Mouse (Mus musculus) erythroblast, adult 5-6 weeks (primary cell): ENCODE results near the gene Prlr. TPM values are rescaled to one million over a fixed set of nuclear protein-coding genes. Genes with fewer than 3 reads are reported as not detected.

Experiments
- ATAC-seq: replicated peaks from 2 replicates; pipeline ENCODE4 v1.8.0; 2016; ENCODE audit warnings: moderate number of reproducible peaks, mild to moderate bottlenecking, moderate TSS enrichment, inconsistent platforms; ENCODE audit not compliant: poor library complexity, low FRiP score, severe bottlenecking
- total RNA-seq, 2 experiments: library from RNA; stranded (forward) in 1 of 2; stranded (reverse) in 1 of 2; fragments of 150-400 nt in 1 of 2; fragments of 200-764, 138-1000 nt in 1 of 2; gene quantifications; 2 replicates each; pipeline versions ENCODE4 v1.2.3 to v1.2.4; 2015 to 2017; ENCODE audit warnings: low replicate concordance in 2 of 2

Gene Prlr
- total RNA-seq (2015; ENCODE audit: low replicate concordance): 2.9 TPM in 1 of 2 replicates, not detected in the other
- 0.09 TPM in 1 of 2 replicates, not detected in the other for total RNA-seq (2017; ENCODE audit: low replicate concordance)

GRCm38 (mm10) chr15:10177083-10177482 is at the start of gene Prlr:
Gene Prlr, plus strand, starts transcription at chr15:10177238.
- ATAC-seq: no peak

- ATAC-seq: no peak
Observed at GRCm38 (mm10) chr15:10133781-10134180, 43.3 kb upstream of the Prlr start.

- ATAC-seq: no peak
Observed at GRCm38 (mm10) chr15:10134889-10135288, 42.1 kb upstream of the Prlr start.

- no peak for ATAC-seq
Observed at GRCm38 (mm10) chr15:10144520-10144919, 32.5 kb upstream of the Prlr start.

- no peak for ATAC-seq
Observed at GRCm38 (mm10) chr15:10148196-10148595, 28.8 kb upstream of the Prlr start.

GRCm38 (mm10) chr15:10160663-10161062 is 16.4 kb upstream of the Prlr start:
- ATAC-seq: no peak

- ATAC-seq: no peak
Observed at GRCm38 (mm10) chr15:10175078-10175477, 2.0 kb upstream of the Prlr start.

- ATAC-seq: no peak
Observed at GRCm38 (mm10) chr15:10175656-10176055, 1.4 kb upstream of the Prlr start.

GRCm38 (mm10) chr15:10177519-10178130 is 587 bp downstream of the Prlr start:
- no peak for ATAC-seq

GRCm38 (mm10) chr15:10178131-10178566 is 1.1 kb downstream of the Prlr start:
- no peak for ATAC-seq

- ATAC-seq: no peak
Observed at GRCm38 (mm10) chr15:10180694-10181093, 3.7 kb downstream of the Prlr start.

- no peak for ATAC-seq
Observed at GRCm38 (mm10) chr15:10192101-10192630, 15.1 kb downstream of the Prlr start.

GRCm38 (mm10) chr15:10200991-10201390 is 24.0 kb downstream of the Prlr start:
- ATAC-seq: no peak

GRCm38 (mm10) chr15:10202504-10203302 is 25.7 kb downstream of the Prlr start:
- ATAC-seq: no peak

GRCm38 (mm10) chr15:10210261-10210770 is 33.3 kb downstream of the Prlr start:
- no peak for ATAC-seq

GRCm38 (mm10) chr15:10211992-10212391 is 35.0 kb downstream of the Prlr start:
- ATAC-seq: no peak

- ATAC-seq: no peak
Observed at GRCm38 (mm10) chr15:10213213-10213612, 36.2 kb downstream of the Prlr start.

GRCm38 (mm10) chr15:10213710-10214109 is 36.7 kb downstream of the Prlr start:
- no peak for ATAC-seq

- no peak for ATAC-seq
Observed at GRCm38 (mm10) chr15:10215719-10216118, 38.7 kb downstream of the Prlr start.

- no peak for ATAC-seq
Observed at GRCm38 (mm10) chr15:10216189-10216588, 39.2 kb downstream of the Prlr start.
